Mouse (Mus musculus) cerebellum, adult (tissue): ENCODE results near the gene Hdac11.

Experiments
- ATAC-seq: cut with Nextera tagmentation; 2 replicates; pipeline ENCODE4 v1.9.2; 2017; ENCODE audit warnings: mild to moderate bottlenecking, moderate library complexity, mixed read lengths; ENCODE audit not compliant: insufficient number of reproducible peaks, low FRiP score, low TSS enrichment

The Hdac11 gene

GRCm38 (mm10) chr6:91165210-91165609 is 8.7 kb downstream of the Hdac11 start:
- ATAC-seq, result peak; percentile 13

GRCm38 (mm10) chr6:91167828-91168227 is 11.4 kb downstream of the Hdac11 start:
- ATAC-seq, result no peak

- ATAC-seq, result no peak
Observed at GRCm38 (mm10) chr6:91169129-91169528, 12.7 kb downstream of the Hdac11 start.

GRCm38 (mm10) chr6:91171396-91171895 is 15.0 kb downstream of the Hdac11 start:
- ATAC-seq, result no peak

- ATAC-seq, result no peak
Observed at GRCm38 (mm10) chr6:91172381-91172780, 15.9 kb downstream of the Hdac11 start.

GRCm38 (mm10) chr6:91173221-91173880 is 16.9 kb downstream of the Hdac11 start:
- ATAC-seq, result 0 out of 2 replicates have a peak, but pooled peaks have one; percentile 38

- ATAC-seq, result no peak
Observed at GRCm38 (mm10) chr6:91174211-91174610, 17.7 kb downstream of the Hdac11 start.

GRCm38 (mm10) chr6:91180767-91181171 is 24.3 kb downstream of the Hdac11 start:
- ATAC-seq, result no peak

GRCm38 (mm10) chr6:91181320-91181719 is 24.9 kb downstream of the Hdac11 start:
- no peak for ATAC-seq

GRCm38 (mm10) chr6:91182075-91182490 is 25.6 kb downstream of the Hdac11 start:
- no peak for ATAC-seq

GRCm38 (mm10) chr6:91183041-91183440 is 26.6 kb downstream of the Hdac11 start:
- ATAC-seq, result no peak

- no peak for ATAC-seq
Observed at GRCm38 (mm10) chr6:91183980-91184379, 27.5 kb downstream of the Hdac11 start.

GRCm38 (mm10) chr6:91184776-91185175 is 28.3 kb downstream of the Hdac11 start:
- ATAC-seq, result no peak

GRCm38 (mm10) chr6:91185502-91185901 is 29.0 kb downstream of the Hdac11 start:
- ATAC-seq, result no peak

- ATAC-seq, result no peak
Observed at GRCm38 (mm10) chr6:91186161-91186931, 29.9 kb downstream of the Hdac11 start.

GRCm38 (mm10) chr6:91186934-91187333 is 30.5 kb downstream of the Hdac11 start:
- ATAC-seq, result no peak

- no peak for ATAC-seq
Observed at GRCm38 (mm10) chr6:91187871-91188270, 31.4 kb downstream of the Hdac11 start.

GRCm38 (mm10) chr6:91189971-91190370 is 33.5 kb downstream of the Hdac11 start:
- no peak for ATAC-seq

GRCm38 (mm10) chr6:91191465-91191864 is 35.0 kb downstream of the Hdac11 start:
- no peak for ATAC-seq

GRCm38 (mm10) chr6:91192421-91192820 is 36.0 kb downstream of the Hdac11 start:
- no peak for ATAC-seq

GRCm38 (mm10) chr6:91192851-91193545 is 36.5 kb downstream of the Hdac11 start:
- ATAC-seq, result no peak
